ENCODE assay signal across 15 mouse cellular contexts in genomic region chr5:114651449-114651848, GRCm38 (mm10). TPM values are rescaled to one million over a fixed set of nuclear protein-coding genes. Genes with fewer than 3 reads are reported as not detected.
DNase-seq lines count a peak whose midpoint lies in the region; ATAC-seq lines count a peak whose summit lies in the region.
"Had no signal": no experiment of that assay in that cellular context is flagged by ENCODE, and none has a peak within 500 bp of the region (broad histone marks: within the 10 kb centered on the region; RNA-seq: fewer than 3 reads in every experiment).

No protein-coding gene starts in this region.

- peaks cover 4% of the 10 kb centered on the region for H3K4me1 ChIP-seq in hindbrain, embryonic 11.5 days (replicated peaks; ENCODE audit: control insufficient read depth, insufficient read depth, low read length)
- peaks cover 13% of the 10 kb centered on the region for H3K4me1 ChIP-seq in hindbrain, embryonic 16.5 days (ENCODE audit: control insufficient read depth, insufficient read depth, low read depth, low read length)
- peaks cover 55% of the 10 kb centered on the region for H3K4me1 ChIP-seq in limb, embryonic 10.5 days

- no peaks in the 10 kb centered on the region for H3K36me3 ChIP-seq in hindbrain, embryonic 11.5 days (ENCODE audit: control insufficient read depth, insufficient read depth, low read length)
- H3K36me3 ChIP-seq in hindbrain, embryonic 16.5 days (ENCODE audit: control insufficient read depth, insufficient read depth, low read length), result no peaks in the 10 kb centered on the region
- H3K36me3 ChIP-seq in limb, embryonic 10.5 days, result no peaks in the 10 kb centered on the region
- H3K36me3 ChIP-seq: liver, embryonic 13.5 days had no signal

- no peak overlapping the region for H3K4me2 ChIP-seq in hindbrain, embryonic 11.5 days (replicated peaks; ENCODE audit: low read depth, low read length)
- no peak overlapping the region for H3K4me2 ChIP-seq in hindbrain, embryonic 16.5 days (ENCODE audit: low read length)
- H3K4me2 ChIP-seq: forebrain, embryonic 13.5 days; liver, embryonic 13.5 days had no signal

- 17% methylated on average over 3 of the region's 3 CpGs for WGBS in hindbrain, embryonic 11.5 days
- WGBS in hindbrain, embryonic 16.5 days, result 37% methylated on average over 3 of the region's 3 CpGs
- WGBS in limb, embryonic 10.5 days, result 25% methylated on average over 3 of the region's 3 CpGs

- DNase-seq in hindbrain, embryonic 11.5 days (ENCODE audit: low spot score), result peak; percentile 8
- peak; percentile 26 for DNase-seq in embryo, embryonic 11 days
- no peak for DNase-seq in limb, embryonic 10.5 days (ENCODE audit: low spot score)
- no peak for DNase-seq in cerebellum, postnatal 14 days
- no peak for DNase-seq in spleen, postnatal 14 days (ENCODE audit: low spot score in 2 of 2)
- DNase-seq: cerebellum, adult 8-10 months; gastrocnemius, postnatal 10 days; layer of hippocampus, adult 9-11 months; liver, embryonic 13.5 days; spleen, adult 18-20 months; thymus, postnatal 25 days had no signal

- H3K27me3 ChIP-seq in hindbrain, embryonic 11.5 days (ENCODE audit: control insufficient read depth, insufficient read depth, low read length), result peaks cover 7% of the 10 kb centered on the region
- peaks cover 3% of the 10 kb centered on the region for H3K27me3 ChIP-seq in hindbrain, embryonic 16.5 days (replicated peaks; ENCODE audit: control insufficient read depth, insufficient read depth, low read length)
- H3K27me3 ChIP-seq in limb, embryonic 10.5 days (ENCODE audit: low read depth, poor library complexity, severe bottlenecking), result peaks cover 72% of the 10 kb centered on the region

- no peak overlapping the region for H3K9ac ChIP-seq in hindbrain, embryonic 11.5 days (ENCODE audit: low read depth, low read length)
- no peak overlapping the region for H3K9ac ChIP-seq in hindbrain, embryonic 16.5 days (ENCODE audit: low read depth, low read length)
- H3K9ac ChIP-seq: forebrain, embryonic 13.5 days; liver, embryonic 13.5 days had no signal

- ATAC-seq in hindbrain, embryonic 11.5 days (ENCODE audit: low FRiP score), result no peak
- no peak for ATAC-seq in hindbrain, embryonic 16.5 days
- peak; percentile 61 for ATAC-seq in CD4-positive, CD25-positive, alpha-beta regulatory T cell, adult 4 months
- ATAC-seq: forebrain, embryonic 13.5 days; inflammation-experienced regulatory T-cells, adult 6 months had no signal

- no peak overlapping the region for H3K27ac ChIP-seq in hindbrain, embryonic 11.5 days (ENCODE audit: low read depth, low read length)
- no peak overlapping the region for H3K27ac ChIP-seq in hindbrain, embryonic 16.5 days (ENCODE audit: low read depth, low read length)
- peak overlapping the region; percentile 63; the same call in 1 of the 2 replicates for H3K27ac ChIP-seq in limb, embryonic 10.5 days
- H3K27ac ChIP-seq: forebrain, embryonic 13.5 days; liver, embryonic 13.5 days had no signal

- no peaks in the 10 kb centered on the region for H3K9me3 ChIP-seq in hindbrain, embryonic 11.5 days (ENCODE audit: control insufficient read depth, low read length)
- H3K9me3 ChIP-seq in hindbrain, embryonic 16.5 days (ENCODE audit: control insufficient read depth, low read length), result no peaks in the 10 kb centered on the region
- H3K9me3 ChIP-seq in limb, embryonic 10.5 days (replicated peaks), result no peaks in the 10 kb centered on the region
- H3K9me3 ChIP-seq: forebrain, embryonic 13.5 days; liver, embryonic 13.5 days had no signal

- no peak overlapping the region for H3K4me3 ChIP-seq in hindbrain, embryonic 11.5 days (ENCODE audit: low read depth, low read length)
- H3K4me3 ChIP-seq in hindbrain, embryonic 16.5 days (ENCODE audit: low read length), result no peak overlapping the region
- H3K4me3 ChIP-seq in limb, embryonic 10.5 days, result no peak overlapping the region
- H3K4me3 ChIP-seq: forebrain, embryonic 13.5 days; liver, embryonic 13.5 days had no signal

RNA-seq across cellular contexts. Expression of gene Trpv4, which starts 6.8 kb away (rescaled TPM):
- 0.38 and 0.85 TPM in 2 replicates for polyA plus RNA-seq in hindbrain, embryonic 11.5 days (2014; fragmentation: Nextera tagmentation; extraction: Ambion mirVana)
- 2.3 and 3.0 TPM in 2 replicates for polyA plus RNA-seq in hindbrain, embryonic 16.5 days (2015; fragmentation: Nextera tagmentation; extraction: Ambion mirVana)
- 1 to 10 TPM in 1 of 2 experiments, under 1 TPM in 1; 0.13 to 1.4 TPM for polyA plus RNA-seq in CD4-positive, CD25-positive, alpha-beta regulatory T cell, adult 4 months (2017; shearing (Covaris generic))
- polyA plus RNA-seq in limb, embryonic 10.5 days (2016; fragmentation: Nextera tagmentation; extraction: Ambion mirVana), result 0.31 TPM in 2 replicates

RNA-seq across cellular contexts. Expression of gene Gltp, which starts 39.3 kb away (rescaled TPM):
- polyA plus RNA-seq in hindbrain, embryonic 11.5 days (2014; fragmentation: Nextera tagmentation; extraction: Ambion mirVana), result 62.6 and 64.4 TPM in 2 replicates
- polyA plus RNA-seq in hindbrain, embryonic 16.5 days (2015; fragmentation: Nextera tagmentation; extraction: Ambion mirVana), result 49.9 and 53.4 TPM in 2 replicates
- polyA plus RNA-seq in CD4-positive, CD25-positive, alpha-beta regulatory T cell, adult 4 months (2017; shearing (Covaris generic)), result 100 to 1,000 TPM; 217 to 251 TPM
- 65.4 and 78.6 TPM in 2 replicates for polyA plus RNA-seq in limb, embryonic 10.5 days (2016; fragmentation: Nextera tagmentation; extraction: Ambion mirVana)

RNA-seq across cellular contexts. Expression of gene Tchp, which starts 56.1 kb away (rescaled TPM):
- polyA plus RNA-seq in hindbrain, embryonic 11.5 days (2014; fragmentation: Nextera tagmentation; extraction: Ambion mirVana), result 13.3 and 15.8 TPM in 2 replicates
- 15.6 and 16.9 TPM in 2 replicates for polyA plus RNA-seq in hindbrain, embryonic 16.5 days (2015; fragmentation: Nextera tagmentation; extraction: Ambion mirVana)
- 10 to 100 TPM in 1 of 2 experiments, 1 to 10 TPM in 1; 3.7 to 14.3 TPM for polyA plus RNA-seq in CD4-positive, CD25-positive, alpha-beta regulatory T cell, adult 4 months (2017; shearing (Covaris generic))
- 18.8 and 22.0 TPM in 2 replicates for polyA plus RNA-seq in limb, embryonic 10.5 days (2016; fragmentation: Nextera tagmentation; extraction: Ambion mirVana)

Comparison
In these comparisons a context has a peak if more than half of its experiments do, and no peak if none do; other contexts are left out.
1. DNase-seq: peak in hindbrain, embryonic 11.5 days (single experiment) and embryo, embryonic 11 days (single experiment); none in limb, embryonic 10.5 days (single experiment), cerebellum, postnatal 14 days (0 of 2) and spleen, postnatal 14 days (0 of 2).